Mouse (Mus musculus) layer of hippocampus, postnatal 10 days (tissue): Measurements from ENCODE around the gene Lrrc46. TPM values are rescaled to one million over a fixed set of nuclear protein-coding genes. Genes with fewer than 3 reads are reported as not detected.
A peak's percentile ranks its signal among the peaks of the same experiment; 100 is the strongest.

ENCODE experiments used
- DNase-seq, 2 experiments: peaks; one replicate each; pipeline ENCODE4 v3.0.0; 2021; ENCODE audit warnings: low spot score in 2 of 2
- long read RNA-seq: library from polyadenylated mRNA; stranded (forward); transcript quantifications from one replicate; pipeline ENCODE4 v2.0.0, GENCODE M21; 2023
- total RNA-seq, 2 experiments: library from RNA; stranded (reverse); gene quantifications; 2 replicates each; pipeline ENCODE4 v1.2.3; 2021

The Lrrc46 gene
- total RNA-seq = 1 to 10 TPM in 1 of 2 experiments, under 1 TPM in 1; 0.83 to 1.6 TPM
- long read RNA-seq, partial matches to known transcripts = 0 of 4 reads
- long read RNA-seq, other reads (novel, unspliced or antisense) = 0 of 4 reads

GRCm38 (mm10) chr11:97041022-97041899 is at the start of gene Lrrc46, which contains the start of gene Mrpl10:
TSS of gene Lrrc46 (minus strand) at chr11:97041407.
TSS of gene Mrpl10 (plus strand) at chr11:97041560.
- peak; percentile 87 to 89 for DNase-seq

- no peak for DNase-seq
Measured at GRCm38 (mm10) chr11:97086365-97086764, 45.2 kb upstream of the Lrrc46 start.

GRCm38 (mm10) chr11:97084821-97085505 is 43.8 kb upstream of the Lrrc46 start:
- no peak for DNase-seq

GRCm38 (mm10) chr11:97083401-97084140 is 42.4 kb upstream of the Lrrc46 start:
- DNase-seq = peak in 1 of 2 experiments; percentile 14

- peak in 1 of 2 experiments; percentile 37 for DNase-seq
Measured at GRCm38 (mm10) chr11:97082977-97083376, 41.8 kb upstream of the Lrrc46 start.

GRCm38 (mm10) chr11:97080291-97080690 is 39.1 kb upstream of the Lrrc46 start:
- no peak for DNase-seq

GRCm38 (mm10) chr11:97078751-97079150 is 37.5 kb upstream of the Lrrc46 start:
- no peak for DNase-seq

- DNase-seq = no peak
Measured at GRCm38 (mm10) chr11:97074235-97074634, 33.0 kb upstream of the Lrrc46 start.

- DNase-seq = peak; percentile 52 to 68
Measured at GRCm38 (mm10) chr11:97072533-97072932, 31.3 kb upstream of the Lrrc46 start.

- no peak for DNase-seq
Measured at GRCm38 (mm10) chr11:97071129-97071528, 29.9 kb upstream of the Lrrc46 start.

GRCm38 (mm10) chr11:97069770-97070169 is 28.6 kb upstream of the Lrrc46 start:
- no peak for DNase-seq

GRCm38 (mm10) chr11:97069333-97069732 is 28.1 kb upstream of the Lrrc46 start:
- DNase-seq = peak; percentile 37 to 47

- DNase-seq = no peak
Measured at GRCm38 (mm10) chr11:97066656-97067360, 25.6 kb upstream of the Lrrc46 start.

- DNase-seq = no peak
Measured at GRCm38 (mm10) chr11:97065538-97066295, 24.5 kb upstream of the Lrrc46 start.

GRCm38 (mm10) chr11:97063921-97064295 is 22.7 kb upstream of the Lrrc46 start:
- no peak for DNase-seq

GRCm38 (mm10) chr11:97063274-97063920 is 22.2 kb upstream of the Lrrc46 start:
- no peak for DNase-seq

- DNase-seq = no peak
Measured at GRCm38 (mm10) chr11:97052219-97052646, 11.0 kb upstream of the Lrrc46 start.

- no peak for DNase-seq
Measured at GRCm38 (mm10) chr11:97050944-97051586, 9.9 kb upstream of the Lrrc46 start.
